Mouse (Mus musculus) macrophage (primary cell): ENCODE results near the gene Mtif3. TPM values are rescaled to one million over a fixed set of nuclear protein-coding genes. Genes with fewer than 3 reads are reported as not detected.

Source experiments
- H3K27ac ChIP-seq: fragments of 350-480 bp; formaldehyde crosslinking; 2 replicates; pipeline ENCODE4 v1.9.0; 2021
- H3K36me3 ChIP-seq: fragments of 350-480 bp; formaldehyde crosslinking; 2 replicates; pipeline ENCODE4 v1.9.0; 2021; ENCODE audit errors: inconsistent target
- H3K4me3 ChIP-seq: fragments of 350-480 bp; formaldehyde crosslinking; 2 replicates; pipeline ENCODE4 v1.9.0; 2021; ENCODE audit errors: inconsistent target
- H3K79me2 ChIP-seq: fragments of 350-480 bp; formaldehyde crosslinking; 2 replicates; pipeline ENCODE4 v1.9.0; 2021; ENCODE audit errors: inconsistent target
- WGBS: methylation state at CpG from one replicate; pipeline ENCODE4 v1.1.7; 2026; ENCODE audit warnings: inconsistent platforms; ENCODE audit not compliant: missing documents; 5-methylcytosine and 5-hydroxymethylcytosine counted together
- polyA plus RNA-seq: library from polyadenylated mRNA; stranded (reverse); fragments of 250-400 nt; gene quantifications from 3 replicates; pipeline ENCODE4 v1.2.4, GENCODE M21; 2018; ENCODE audit warnings: inconsistent platforms

The Mtif3 gene
- polyA plus RNA-seq, 1 experiment from 2014 or later = 31.4 TPM

DNA sequence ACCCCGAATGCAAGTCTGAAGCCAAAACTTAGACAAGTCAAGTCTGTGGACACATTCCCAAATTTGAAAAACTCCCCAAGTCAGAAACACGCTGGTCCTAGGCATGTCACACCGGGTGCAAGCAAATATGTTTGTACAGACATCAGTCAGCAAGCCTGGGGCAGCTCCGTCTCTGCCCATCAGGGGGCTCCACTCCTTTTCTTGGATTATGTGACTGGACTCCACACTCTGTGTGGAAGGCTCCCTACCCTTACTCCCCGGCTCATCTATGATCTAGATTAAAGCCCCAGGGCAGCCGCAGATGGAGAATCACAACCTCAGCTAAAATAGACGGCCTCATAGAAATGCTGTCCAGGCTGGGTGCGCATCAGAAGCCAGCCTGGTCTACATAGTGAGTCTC is 47.3 kb downstream of the Mtif3 start:
- no peaks in the 10 kb centered on the region for H3K36me3 ChIP-seq
- no peak overlapping the region for H3K27ac ChIP-seq
- WGBS = 93% methylated on average over 8 of the region's 8 CpGs
- no peaks in the 10 kb centered on the region for H3K79me2 ChIP-seq
- H3K4me3 ChIP-seq = no peak overlapping the region

DNA sequence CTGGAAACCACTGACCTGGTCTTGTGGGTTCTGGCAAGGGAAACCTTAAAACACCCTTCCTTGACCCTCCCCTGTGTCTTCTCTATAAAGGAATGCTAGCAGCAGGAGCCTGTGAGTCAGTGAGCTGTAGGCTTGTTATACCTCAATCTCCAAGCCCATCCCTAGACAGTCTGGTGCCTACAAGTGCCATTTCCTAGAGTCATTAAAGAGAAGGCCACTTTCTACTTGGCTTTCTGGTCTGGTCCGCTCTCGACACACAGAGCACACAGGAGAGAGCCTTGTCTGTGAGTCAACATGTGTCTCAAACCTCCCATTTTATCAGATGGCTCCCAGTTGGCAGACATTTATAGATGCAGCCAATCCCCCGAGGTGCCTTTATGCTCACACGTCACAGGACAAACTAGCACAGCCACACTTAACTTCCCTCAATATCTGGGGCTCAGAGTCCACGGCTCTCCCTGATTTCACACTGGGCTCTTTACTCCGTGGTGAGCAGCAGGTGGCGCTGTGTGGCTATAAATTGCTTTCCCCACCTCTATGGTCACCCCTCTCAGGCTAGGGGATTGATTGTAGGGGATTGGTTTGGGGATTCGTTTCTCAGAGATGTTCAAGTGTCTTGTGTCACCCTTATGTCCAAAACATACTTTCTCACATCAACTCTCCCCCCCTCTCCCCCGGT is 49.4 kb downstream of the Mtif3 start:
- 29% methylated on average over 9 of the region's 9 CpGs for WGBS
- H3K27ac ChIP-seq = no peak overlapping the region
- no peaks in the 10 kb centered on the region for H3K36me3 ChIP-seq
- no peaks in the 10 kb centered on the region for H3K79me2 ChIP-seq
- no peak overlapping the region for H3K4me3 ChIP-seq

- Histone ChIP-seq H3K4me3 (no peak overlapping the region), H3K79me2 (no peaks in the 10 kb centered on the region), H3K27ac (no peak overlapping the region), H3K36me3 (no peaks in the 10 kb centered on the region)
- WGBS = 96% methylated on average over 7 of the region's 7 CpGs
Measured at GRCm38 (mm10) chr5:146913355-146913754, 50.2 kb downstream of the Mtif3 start.

GRCm38 (mm10) chr5:146912206-146912605 is 51.4 kb downstream of the Mtif3 start:
- H3K4me3 ChIP-seq = no peak overlapping the region
- no peak overlapping the region for H3K27ac ChIP-seq
- H3K79me2 ChIP-seq = no peaks in the 10 kb centered on the region
- WGBS = 21% methylated on average over 9 of the region's 9 CpGs
- H3K36me3 ChIP-seq = no peaks in the 10 kb centered on the region

GRCm38 (mm10) chr5:146908629-146909028 is 55.0 kb downstream of the Mtif3 start:
- no peaks in the 10 kb centered on the region for H3K79me2 ChIP-seq
- no peak overlapping the region for H3K4me3 ChIP-seq
- no peak overlapping the region for H3K27ac ChIP-seq
- H3K36me3 ChIP-seq = no peaks in the 10 kb centered on the region
- 58% methylated on average over 11 of the region's 11 CpGs for WGBS

DNA sequence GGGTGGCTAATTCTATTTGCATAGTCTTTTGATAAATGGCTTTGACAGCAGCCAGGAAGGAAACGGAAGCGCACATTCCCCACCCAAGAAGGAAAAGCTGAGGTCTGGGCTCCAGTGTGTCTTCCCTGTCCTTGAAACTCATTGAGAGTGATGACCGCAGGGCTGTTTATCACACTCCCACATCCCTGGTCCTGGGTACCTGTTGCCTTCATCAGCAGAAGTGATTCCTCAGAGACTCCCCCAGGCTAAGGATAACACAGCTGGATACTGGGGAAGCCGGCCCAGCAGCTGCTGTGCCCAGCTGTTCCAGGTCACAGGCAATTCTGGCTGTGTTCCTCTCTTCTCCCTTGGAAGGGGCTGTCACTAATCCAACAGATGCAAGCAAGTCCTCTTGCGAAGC is 56.1 kb downstream of the Mtif3 start:
- Histone ChIP-seq H3K79me2 (no peaks in the 10 kb centered on the region), H3K4me3 (no peak overlapping the region), H3K27ac (no peak overlapping the region), H3K36me3 (no peaks in the 10 kb centered on the region)
- 73% methylated on average over 5 of the region's 5 CpGs for WGBS

GRCm38 (mm10) chr5:146905486-146906172 is 58.0 kb downstream of the Mtif3 start:
- no peaks in the 10 kb centered on the region for H3K79me2 ChIP-seq
- 32% methylated on average over 14 of the region's 14 CpGs for WGBS
- H3K36me3 ChIP-seq = no peaks in the 10 kb centered on the region
- H3K4me3 ChIP-seq = no peak overlapping the region
- H3K27ac ChIP-seq = no peak overlapping the region

GRCm38 (mm10) chr5:146904404-146904803 is 59.2 kb downstream of the Mtif3 start:
- no peaks in the 10 kb centered on the region for H3K79me2 ChIP-seq
- H3K4me3 ChIP-seq = no peak overlapping the region
- H3K36me3 ChIP-seq = no peaks in the 10 kb centered on the region
- no peak overlapping the region for H3K27ac ChIP-seq
- 23% methylated on average over 8 of the region's 8 CpGs for WGBS

Other genes with a start within 250 kb of the Mtif3 start
- 31.8 to 48.8 TPM (median 40.6 TPM) in 3 replicates for gene Usp12, start 168.8 kb downstream of the Mtif3 start, polyA plus RNA-seq
- 497 to 698 TPM (median 498 TPM) in 3 replicates for gene Rpl21, start 130.9 kb downstream of the Mtif3 start, polyA plus RNA-seq
- not detected in 3 replicates for gene Rasl11a, start 118.7 kb downstream of the Mtif3 start, polyA plus RNA-seq
- gene Gtf3a, start 15.1 kb downstream of the Mtif3 start, polyA plus RNA-seq = 33.8 to 46.2 TPM (median 44.9 TPM) in 3 replicates
- gene Lnx2, start 112.8 kb upstream of the Mtif3 start, polyA plus RNA-seq = 7.4 to 9.6 TPM (median 8.7 TPM) in 3 replicates
- 71.8 to 132 TPM (median 100 TPM) in 3 replicates for gene Polr1d, start 113.2 kb upstream of the Mtif3 start, polyA plus RNA-seq
- gene Gsx1, start 224.9 kb upstream of the Mtif3 start, polyA plus RNA-seq = not detected in 3 replicates